Mouse (Mus musculus) ES-Bruce4 (cell line): ENCODE data around the gene Hoxa13.

ENCODE experiments used
- CTCF ChIP-seq: IDR thresholded peaks from one replicate; pipeline ENCODE4 v1.8.1; 2011; ENCODE audit warnings: low read depth, low read length
- EP300 ChIP-seq: IDR thresholded peaks from 2 replicates; pipeline ENCODE4 v1.6.1; 2011; ENCODE audit warnings: low read depth, low read length; ENCODE audit not compliant: insufficient read depth

DNA sequence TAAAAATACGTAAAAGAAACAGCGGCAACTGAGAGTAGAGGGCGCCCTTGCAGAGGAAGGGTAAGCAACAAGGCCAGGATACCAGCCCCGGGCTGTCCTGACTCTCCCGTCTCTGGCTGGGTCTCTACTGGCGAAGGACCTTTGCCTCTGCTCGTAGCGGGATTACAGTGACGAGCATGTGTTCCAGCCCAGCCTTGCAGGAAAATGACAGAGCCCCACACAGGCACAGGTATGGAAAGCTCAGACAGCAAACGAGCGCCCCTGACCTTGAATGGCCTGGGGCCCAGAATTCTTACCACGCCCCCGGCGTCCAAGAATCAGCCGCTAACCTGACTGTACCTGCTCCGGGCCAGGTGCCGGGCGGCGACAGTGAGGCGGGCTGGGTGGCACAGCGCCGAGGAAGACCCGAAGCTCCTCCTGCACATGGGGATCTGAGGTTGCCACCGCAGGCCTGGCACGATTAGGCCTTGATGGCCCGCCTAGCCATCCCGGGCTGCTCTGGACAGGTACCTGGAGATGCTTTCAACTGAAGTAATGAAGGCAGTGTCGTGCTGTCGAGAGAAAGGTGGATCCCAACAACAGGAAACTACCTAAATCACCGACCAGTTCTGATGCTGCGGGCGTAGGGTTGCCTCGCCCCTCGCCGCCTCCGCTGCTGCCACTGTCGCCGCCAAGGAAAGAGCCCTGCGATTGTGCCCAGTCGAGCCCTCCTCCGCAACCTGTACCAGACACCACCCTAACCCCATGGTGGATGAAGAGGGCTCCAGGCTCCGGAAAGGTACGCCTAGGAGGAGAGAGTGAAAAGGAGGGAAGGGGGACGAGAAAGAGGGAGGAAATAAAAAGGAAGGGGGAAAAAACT is 30.9 kb downstream of the Hoxa13 start:
- TF ChIP-seq CTCF (peak; percentile 14), EP300 (no peak)
